Mouse (Mus musculus) kidney, adult 2 months (tissue): ENCODE measurements around the gene Syt8. TPM values are rescaled to one million over a fixed set of nuclear protein-coding genes. Genes with fewer than 3 reads are reported as not detected.

Experiments used
- DNase-seq: peaks from one replicate; pipeline ENCODE4 v3.0.0; 2021
- H3K27ac ChIP-seq: fragments of 200-500 bp; 2 replicates; pipeline ENCODE4 v1.5.1; 2012; ENCODE audit warnings: low read depth, low read length, control low read depth, inconsistent platforms; ENCODE audit not compliant: insufficient read depth
- H3K27me3 ChIP-seq: fragments of 200-500 bp; replicated peaks from 2 replicates; pipeline ENCODE4 v1.6.1; 2012; ENCODE audit warnings: mild to moderate bottlenecking, moderate library complexity, low read length, inconsistent platforms; ENCODE audit not compliant: control insufficient read depth, insufficient read depth
- H3K36me3 ChIP-seq: fragments of 200-500 bp; 2 replicates; pipeline ENCODE4 v1.6.1; 2012; ENCODE audit warnings: mild to moderate bottlenecking, moderate library complexity, low read length, inconsistent platforms; ENCODE audit not compliant: control insufficient read depth, insufficient read depth
- H3K4me1 ChIP-seq: fragments of 200-500 bp; 2 replicates; pipeline ENCODE4 v1.6.1; 2011; ENCODE audit warnings: low read length; ENCODE audit not compliant: control insufficient read depth, insufficient read depth
- H3K4me3 ChIP-seq: fragments of 200-500 bp; 2 replicates; pipeline ENCODE4 v1.5.1; 2011; ENCODE audit warnings: mild to moderate bottlenecking, low read depth, low read length, control low read depth; ENCODE audit not compliant: insufficient read depth
- CTCF ChIP-seq: fragments of 200-500 bp; conservative IDR thresholded peaks from 2 replicates; pipeline ENCODE4 v1.5.1; 2011; ENCODE audit warnings: low read depth, mild to moderate bottlenecking, control low read depth, low read length, moderate library complexity, mixed read lengths; ENCODE audit not compliant: insufficient read depth, insufficient read length
- POLR2A ChIP-seq: fragments of 200-500 bp; IDR thresholded peaks from one replicate; pipeline ENCODE4 v1.6.1; 2011; ENCODE audit warnings: low read depth, low read length, control low read depth
- WGBS: fragments of 180-500 bp; shearing (Covaris S2); methylation state at CpG from one replicate; pipeline ENCODE4 v1.1.7; 2018; 5-methylcytosine and 5-hydroxymethylcytosine counted together
- polyA plus RNA-seq: library from polyadenylated mRNA; depleted of rRNA; stranded (reverse); fragments of >200 nt; gene quantifications from 2 replicates; pipeline ENCODE4 v1.2.3, GENCODE M21; 2012

Gene Syt8
- polyA plus RNA-seq, 1 experiment: 1.8 TPM

GRCm38 (mm10) chr7:142458026-142458425 lies 23.4 kb downstream of the Syt8 start:
- Histone ChIP-seq H3K36me3 (no peaks in the 10 kb centered on the region), H3K27me3 (no peaks in the 10 kb centered on the region), H3K27ac (no peak overlapping the region), H3K4me3 (no peak overlapping the region), H3K4me1 (no peaks in the 10 kb centered on the region)
- TF ChIP-seq POLR2A (no peak), CTCF (no peak)
- 59% methylated on average over 2 of the region's 2 CpGs for WGBS
- DNase-seq: no peak

DNA sequence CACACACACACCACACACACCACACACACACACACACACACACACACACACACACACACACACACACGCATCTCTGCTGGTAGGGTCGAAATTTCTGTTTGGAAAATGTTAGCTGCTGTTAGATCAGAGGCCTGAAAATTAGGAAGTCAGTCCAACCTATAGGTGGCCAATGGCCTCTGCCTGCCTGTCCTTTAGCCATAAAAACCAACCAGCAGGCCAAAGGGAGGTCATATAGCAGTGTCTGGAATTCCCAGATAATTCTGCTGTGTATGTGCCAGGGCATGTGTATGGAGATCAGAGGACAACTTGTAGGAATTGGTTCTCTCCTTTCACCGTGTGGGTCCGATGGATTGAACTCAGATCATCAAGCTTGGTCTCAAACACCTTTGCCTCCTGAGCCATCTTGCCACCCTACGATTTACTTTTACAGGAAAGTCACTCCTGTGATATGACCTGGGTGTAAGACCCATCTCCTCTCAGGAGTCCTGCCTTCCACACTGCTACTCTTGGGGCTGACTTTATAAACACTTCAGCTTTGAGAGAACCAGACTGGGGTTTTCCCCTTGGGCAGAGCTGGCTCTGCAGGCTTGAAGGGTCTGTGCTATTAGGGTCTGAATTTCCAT lies 24.1 kb downstream of the Syt8 start:
- Histone ChIP-seq H3K27me3 (no peaks in the 10 kb centered on the region), H3K36me3 (no peaks in the 10 kb centered on the region), H3K4me3 (no peak overlapping the region), H3K27ac (no peak overlapping the region), H3K4me1 (no peaks in the 10 kb centered on the region)
- WGBS: 78% methylated on average over 5 of the region's 5 CpGs
- DNase-seq: no peak
- TF ChIP-seq POLR2A (no peak), CTCF (no peak)

- H3K4me3 ChIP-seq: no peak overlapping the region
- no peaks in the 10 kb centered on the region for H3K4me1 ChIP-seq
- no peak for DNase-seq
- H3K27me3 ChIP-seq: no peaks in the 10 kb centered on the region
- H3K36me3 ChIP-seq: no peaks in the 10 kb centered on the region
- 97% methylated on average over 2 of the region's 2 CpGs for WGBS
- TF ChIP-seq CTCF (no peak), POLR2A (no peak)
- no peak overlapping the region for H3K27ac ChIP-seq
Observed at GRCm38 (mm10) chr7:142459299-142459691, 24.6 kb downstream of the Syt8 start.

DNA sequence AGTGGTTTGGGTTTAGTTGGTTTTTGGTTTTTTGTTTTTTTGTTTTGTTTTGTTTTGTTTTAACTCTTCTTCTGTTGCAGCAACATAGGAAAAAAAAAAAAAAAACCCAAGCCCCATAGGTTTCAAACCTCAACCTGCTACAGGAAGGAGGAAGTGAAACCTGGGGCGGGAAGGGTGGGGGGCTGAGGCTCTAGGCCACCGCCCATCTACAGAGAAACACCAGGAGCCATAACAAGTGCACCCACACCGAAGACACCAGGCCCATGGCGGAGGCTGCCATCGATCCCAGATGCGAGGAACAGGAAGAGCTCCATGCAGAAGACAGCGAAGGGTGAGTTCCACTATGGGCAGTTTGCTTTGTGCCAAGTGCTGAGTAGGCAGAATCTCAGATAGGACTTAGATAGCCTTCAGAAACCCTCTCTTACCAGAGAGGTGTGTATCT lies 26.0 kb downstream of the Syt8 start, which contains the start of gene Lsp1:
Gene Lsp1 (plus strand): TSS at position 174 of the 442 bp plus-strand sequence.
- TF ChIP-seq POLR2A (no peak), CTCF (no peak)
- Histone ChIP-seq H3K27me3 (no peaks in the 10 kb centered on the region), H3K4me1 (no peaks in the 10 kb centered on the region), H3K4me3 (0 out of 2 replicates have a peak within 1 kb of the TSS, but pooled peaks have one; percentile 8), H3K36me3 (no peaks in the 10 kb centered on the region), H3K27ac (no peak within 1 kb of the TSS)
- 95% methylated on average over 7 of the region's 7 CpGs for WGBS
- DNase-seq: no peak

GRCm38 (mm10) chr7:142461446-142461845 lies 26.8 kb downstream of the Syt8 start:
- Histone ChIP-seq H3K4me1 (no peaks in the 10 kb centered on the region), H3K27ac (no peak overlapping the region), H3K36me3 (no peaks in the 10 kb centered on the region), H3K27me3 (no peaks in the 10 kb centered on the region), H3K4me3 (no peak overlapping the region)
- WGBS: 69% methylated on average over 2 of the region's 2 CpGs
- TF ChIP-seq CTCF (no peak), POLR2A (no peak)
- no peak for DNase-seq

DNA sequence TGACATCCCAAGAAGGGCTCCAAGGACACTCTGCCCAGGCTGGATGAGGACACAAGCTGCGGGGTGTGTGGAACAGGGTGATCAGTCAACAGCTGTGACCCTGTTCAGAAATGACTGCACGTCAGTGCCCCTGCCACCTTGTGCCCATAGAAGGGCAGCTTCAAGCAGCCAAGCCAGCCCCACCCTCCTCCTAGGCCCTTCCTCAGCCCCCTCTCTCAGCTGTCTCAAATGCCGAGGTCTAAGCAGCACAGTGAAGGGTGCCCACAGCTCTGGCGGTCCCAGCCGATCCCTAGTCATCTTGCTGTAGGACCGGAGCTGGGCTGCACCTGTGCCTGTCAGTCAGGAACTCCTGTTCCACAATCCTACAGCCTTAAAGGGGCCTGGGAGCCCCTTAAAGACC lies 27.5 kb downstream of the Syt8 start:
- WGBS: 79% methylated on average over 6 of the region's 6 CpGs
- no peak overlapping the region for H3K27ac ChIP-seq
- no peaks in the 10 kb centered on the region for H3K27me3 ChIP-seq
- TF ChIP-seq POLR2A (no peak), CTCF (no peak)
- no peak overlapping the region for H3K4me3 ChIP-seq
- no peaks in the 10 kb centered on the region for H3K36me3 ChIP-seq
- DNase-seq: no peak
- no peaks in the 10 kb centered on the region for H3K4me1 ChIP-seq

GRCm38 (mm10) chr7:142462594-142463078 lies 28.0 kb downstream of the Syt8 start:
- Histone ChIP-seq H3K4me3 (no peak overlapping the region), H3K36me3 (no peaks in the 10 kb centered on the region), H3K4me1 (no peaks in the 10 kb centered on the region), H3K27me3 (no peaks in the 10 kb centered on the region), H3K27ac (no peak overlapping the region)
- 72% methylated on average over 4 of the region's 4 CpGs for WGBS
- no peak for DNase-seq
- TF ChIP-seq POLR2A (no peak), CTCF (no peak)
